Mouse (Mus musculus) adrenal gland, adult (tissue): ENCODE data around the gene Tead3.
A peak's percentile ranks its signal among the peaks of the same experiment; 100 is the strongest.
"Not testable (repeated sequence)": the region's sequence is repeated elsewhere in the genome, so short reads cannot be mapped to it uniquely, and the experiment has no call there.

Experiments
- DNase-seq, 2 experiments: peaks; one replicate each; pipeline ENCODE4 v3.0.0; 2022 to 2023; ENCODE audit warnings: low spot score in 1 of 2; ENCODE audit not compliant: inconsistent age in 2 of 2

Tead3 gene

DNA sequence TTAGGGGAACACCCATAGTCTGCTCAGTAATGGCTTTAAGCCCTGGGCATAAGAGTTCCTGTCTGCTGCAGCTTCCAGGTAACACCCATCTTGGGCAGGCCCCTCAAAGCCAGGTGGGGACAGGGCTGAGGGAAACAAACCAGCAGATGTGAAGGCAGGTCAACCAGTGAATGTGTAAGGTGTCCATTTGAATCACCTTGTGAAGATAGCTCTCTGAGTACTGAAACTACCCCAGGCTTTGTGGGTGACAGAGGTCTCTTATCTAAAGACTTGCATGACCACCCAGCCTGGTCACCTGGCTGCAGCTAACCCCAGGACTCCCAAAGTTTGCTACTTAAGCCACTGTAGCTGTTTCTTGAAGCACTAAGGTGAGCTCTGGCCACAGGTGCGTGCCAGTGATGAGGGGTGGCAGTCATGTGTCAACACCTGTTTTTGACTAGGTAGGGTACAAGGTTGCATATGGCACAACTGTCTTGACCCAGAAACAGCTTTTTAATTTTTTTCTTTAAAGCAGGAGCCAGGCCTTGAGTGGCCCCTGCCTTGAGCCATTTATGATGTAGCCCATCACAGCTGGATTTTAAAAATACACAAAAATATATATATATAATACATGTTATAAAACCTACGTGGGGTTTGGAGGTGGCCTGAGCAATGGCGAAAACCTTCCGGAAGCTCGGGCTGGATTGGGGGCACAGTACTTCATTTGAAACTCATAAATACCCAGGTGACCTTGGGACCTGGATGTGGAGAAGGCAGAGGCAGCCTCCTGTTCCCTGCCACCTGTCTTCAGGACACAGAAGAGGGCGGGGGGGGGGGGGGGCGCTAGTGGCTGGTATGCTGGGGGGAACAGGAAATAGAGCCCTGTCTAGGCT lies 19.1 kb downstream of the Tead3 start:
- DNase-seq: no peak

DNA sequence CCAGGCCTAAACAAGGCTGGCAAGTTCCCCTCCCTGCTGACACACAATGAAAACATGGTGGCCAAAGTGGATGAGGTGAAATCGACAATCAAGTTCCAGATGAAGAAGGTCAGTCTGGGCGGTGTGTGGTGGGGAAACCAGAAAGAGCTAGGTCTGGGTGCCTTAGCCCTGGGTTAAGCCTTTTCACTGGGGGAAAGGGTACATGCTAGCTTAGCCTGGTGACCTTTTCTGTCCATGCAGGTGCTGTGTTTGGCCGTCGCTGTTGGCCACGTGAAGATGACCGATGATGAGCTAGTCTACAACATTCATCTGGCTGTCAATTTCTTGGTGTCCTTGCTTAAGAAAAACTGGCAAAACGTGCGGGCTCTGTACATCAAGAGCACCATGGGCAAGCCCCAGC lies 20.0 kb downstream of the Tead3 start:
- not testable (repeated sequence) for DNase-seq

- DNase-seq: no peak
These were observed 20.4 kb downstream of the Tead3 start for GRCm38 (mm10) chr17:28330232-28330546.

DNA sequence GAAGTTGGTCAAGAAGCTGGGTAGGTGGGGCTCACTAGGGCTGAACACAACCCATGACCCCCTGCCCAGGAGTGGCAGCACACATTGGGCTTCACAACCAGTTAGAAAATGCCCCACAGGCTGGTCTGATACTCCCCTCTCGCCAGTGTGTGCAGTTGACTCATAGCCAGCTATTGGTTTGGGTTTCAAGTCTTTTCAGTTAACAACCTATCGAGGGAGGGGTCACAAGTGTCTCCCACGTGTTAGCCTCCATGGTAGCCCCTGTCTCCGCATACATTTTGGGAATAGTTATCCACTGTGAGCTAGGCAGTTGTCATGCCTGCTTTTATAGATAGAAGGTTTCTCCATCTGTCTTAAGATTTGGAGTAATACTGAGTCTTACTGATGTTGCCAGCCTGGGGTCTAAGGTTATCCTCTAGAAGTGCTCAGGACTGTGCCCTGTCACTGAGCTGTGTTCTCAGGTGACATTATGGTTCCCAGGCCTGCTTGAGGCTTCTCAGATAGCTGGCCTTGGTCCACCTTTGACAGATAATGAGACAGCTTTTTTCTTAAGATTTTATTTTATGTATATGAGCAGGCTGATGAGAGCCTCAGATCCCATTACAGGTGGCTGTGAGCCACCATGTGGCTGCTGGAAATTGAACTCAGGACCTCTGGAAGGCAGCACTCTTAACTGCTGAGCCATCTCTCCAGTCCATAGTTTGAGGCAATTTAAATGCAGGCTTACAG lies 20.9 kb downstream of the Tead3 start:
- DNase-seq: no peak

- DNase-seq: no peak
These were observed 21.7 kb downstream of the Tead3 start for GRCm38 (mm10) chr17:28328946-28329345.

DNA sequence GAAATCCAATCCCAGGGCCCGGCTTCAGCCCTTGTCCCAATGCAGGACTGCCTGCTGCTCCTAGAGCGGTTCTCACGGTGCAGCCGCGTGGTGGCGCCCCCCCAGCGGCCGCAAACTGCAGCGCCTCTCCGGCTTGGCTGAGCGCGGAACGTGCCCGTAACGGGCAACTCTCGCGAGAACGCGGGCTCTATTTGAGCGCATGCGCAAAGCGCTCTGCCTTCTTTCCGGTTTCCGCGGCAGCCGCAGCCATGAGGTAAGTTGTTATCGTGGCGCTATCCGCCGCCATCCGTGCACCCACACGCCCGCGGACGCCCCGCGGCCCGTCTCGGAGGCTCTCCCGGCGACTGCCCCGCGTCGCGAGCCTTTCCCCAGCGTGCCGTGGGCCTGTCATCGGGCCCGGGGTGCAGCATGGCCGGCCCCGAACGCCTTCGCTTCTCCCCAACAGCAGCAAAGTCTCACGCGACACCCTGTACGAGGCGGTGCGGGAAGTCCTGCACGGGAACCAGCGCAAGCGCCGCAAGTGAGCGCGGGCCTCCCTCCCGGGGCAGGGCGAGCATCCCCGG lies 22.2 kb downstream of the Tead3 start, which contains the start of gene Rpl10a:
Gene Rpl10a, plus strand, starts transcription at position 106 of the 563 bp plus-strand sequence.
- peak; percentile 97 to 99 for DNase-seq

DNA sequence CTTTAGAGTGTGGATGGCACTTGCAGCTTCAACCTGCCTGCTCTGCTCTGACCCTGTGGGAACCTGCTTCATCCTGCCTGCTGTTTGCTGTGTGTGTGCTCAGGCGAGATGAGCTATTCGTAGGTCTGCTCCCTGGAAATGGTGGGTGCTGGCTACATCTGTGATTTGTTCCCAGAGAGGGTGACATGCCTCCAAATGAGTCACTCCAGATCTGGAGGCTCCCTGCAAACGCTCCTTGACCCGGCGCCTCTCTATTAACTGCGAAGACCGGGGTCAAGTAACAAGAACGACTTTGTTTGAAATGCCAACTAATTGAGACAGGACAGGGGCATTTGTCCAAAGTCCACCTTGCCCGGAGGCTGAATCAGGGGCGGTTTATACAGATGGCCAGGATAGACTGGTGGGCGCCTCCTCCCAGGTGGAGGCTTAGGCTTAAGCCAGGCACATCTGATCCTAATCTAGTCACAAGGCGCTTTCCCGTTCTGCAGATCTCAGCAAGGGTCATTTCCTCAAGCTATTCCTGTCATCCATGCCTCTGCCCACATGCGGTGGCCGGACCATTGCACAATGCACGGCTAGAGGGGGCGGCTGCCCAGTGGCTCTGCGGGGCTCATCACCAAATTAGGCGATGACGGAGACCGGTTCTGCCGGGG lies 22.8 kb downstream of the Tead3 start:
- DNase-seq: peak; percentile 75 to 91

DNA sequence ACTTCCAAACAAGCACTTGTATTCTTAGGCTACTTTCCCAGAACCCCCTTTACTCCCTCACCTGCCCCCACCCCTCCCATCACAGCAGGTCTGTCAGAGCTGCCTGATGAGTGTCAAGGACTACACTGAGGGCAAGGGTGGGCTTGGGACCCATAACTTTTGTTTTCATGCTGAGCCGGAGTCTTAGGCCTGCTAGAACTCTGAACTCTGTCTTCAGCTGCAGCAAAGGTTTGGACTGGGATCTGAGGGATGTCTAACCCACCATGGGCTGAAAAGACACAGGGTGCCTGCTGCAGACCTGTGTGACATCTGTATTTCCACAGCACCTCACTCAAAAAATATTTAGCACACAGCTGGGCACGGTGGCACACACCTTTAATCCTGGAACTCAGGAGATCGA lies 23.7 kb downstream of the Tead3 start:
- DNase-seq: no peak

DNA sequence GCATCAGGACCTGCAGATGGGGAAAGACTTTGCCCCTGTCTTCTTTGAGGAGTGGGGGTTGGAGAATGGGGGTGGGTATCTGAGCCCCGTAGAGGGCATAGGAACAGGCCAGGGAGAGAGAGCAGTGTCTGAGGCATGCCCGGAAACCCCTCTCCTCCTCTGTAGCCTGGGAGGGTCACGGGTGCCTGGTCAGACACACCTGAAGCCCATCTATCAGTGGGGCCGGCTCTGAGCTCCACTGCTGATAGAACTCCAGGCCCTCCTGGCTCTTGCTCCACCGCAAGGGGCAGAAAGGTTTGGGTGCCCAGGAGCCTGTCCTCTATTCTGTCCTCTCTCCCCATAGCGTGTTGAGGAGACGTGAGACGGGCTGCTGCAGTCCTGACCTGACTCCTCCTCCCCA lies 24.9 kb downstream of the Tead3 start:
- no peak for DNase-seq

DNA sequence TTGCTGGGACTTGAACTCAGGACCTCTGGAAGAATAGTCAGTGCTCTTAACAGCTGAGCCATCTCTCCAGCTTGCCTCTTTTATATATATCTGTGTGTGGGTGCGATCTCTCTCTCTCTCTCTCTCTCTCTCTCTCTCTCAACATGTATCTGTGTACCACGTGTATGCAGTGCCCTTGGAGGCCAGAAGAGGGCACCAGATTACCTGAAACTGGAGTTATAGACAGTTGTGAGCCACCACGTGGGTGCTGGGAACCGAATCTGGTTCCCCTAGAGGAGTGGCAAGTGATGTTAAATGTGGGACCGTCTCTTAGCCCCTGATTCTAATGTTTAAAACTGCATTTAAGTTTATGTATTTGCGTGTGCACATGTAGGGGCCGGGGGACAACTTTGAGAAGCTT lies 26.2 kb downstream of the Tead3 start:
- not testable (repeated sequence) for DNase-seq

GRCm38 (mm10) chr17:28323786-28324185 lies 26.8 kb downstream of the Tead3 start:
- DNase-seq: peak; percentile 59 to 67

- no peak for DNase-seq
These were observed 28.9 kb downstream of the Tead3 start for GRCm38 (mm10) chr17:28321700-28322099.

GRCm38 (mm10) chr17:28317725-28318124 lies 32.9 kb downstream of the Tead3 start:
- DNase-seq: no peak

DNA sequence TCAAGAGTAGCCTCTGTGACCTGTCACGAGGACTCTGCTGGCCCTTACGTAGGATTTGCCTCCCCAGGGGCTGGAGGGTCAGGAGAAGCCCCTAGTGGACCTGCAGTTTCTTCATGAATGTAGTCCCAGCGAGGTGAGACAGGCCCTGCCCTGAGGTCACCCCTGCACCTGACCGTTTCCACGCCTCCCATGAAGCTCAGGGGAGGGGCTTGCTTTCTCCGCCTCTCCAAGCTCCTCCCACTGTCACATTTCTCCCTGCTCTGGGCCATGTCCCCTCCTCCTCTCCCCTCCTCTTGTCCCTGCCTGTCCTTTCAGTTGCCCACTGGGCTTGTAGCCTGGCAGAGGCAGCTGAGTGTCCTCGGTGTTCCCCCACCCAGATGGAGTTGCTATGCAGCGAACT lies 33.5 kb downstream of the Tead3 start:
- DNase-seq: no peak

GRCm38 (mm10) chr17:28316476-28316875 lies 34.1 kb downstream of the Tead3 start:
- DNase-seq: no peak

DNA sequence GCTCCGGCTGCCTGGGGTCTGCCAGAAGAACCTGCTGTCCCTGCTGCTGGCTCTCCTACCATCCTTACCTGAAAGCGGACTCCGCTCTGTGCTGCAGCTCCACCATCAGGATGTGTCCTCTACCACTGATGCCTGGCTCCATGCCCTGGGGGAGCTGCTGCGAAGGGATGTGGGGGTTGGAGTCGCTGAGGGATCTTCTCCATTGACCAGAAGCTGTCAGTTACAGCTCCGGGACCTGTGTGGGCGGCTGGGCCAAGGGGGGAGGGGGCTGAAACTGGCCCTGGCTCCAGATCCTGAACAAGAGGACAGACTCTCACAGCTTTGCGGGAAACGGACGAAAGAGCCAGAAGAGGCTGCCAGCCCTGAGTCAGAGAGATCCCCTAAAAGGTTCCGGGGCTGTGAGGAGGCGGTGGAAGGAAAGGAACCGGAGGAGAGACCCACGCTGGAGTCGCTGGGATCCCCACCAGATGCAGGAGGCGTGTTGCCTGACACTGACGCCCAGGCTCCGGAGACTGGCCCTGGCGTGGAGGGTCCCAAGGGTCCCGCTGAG lies 34.9 kb downstream of the Tead3 start:
- no peak for DNase-seq

- DNase-seq: no peak
These were observed 36.8 kb downstream of the Tead3 start for GRCm38 (mm10) chr17:28313880-28314225.

- peak; percentile 96 to 98 for DNase-seq
These were observed 37.3 kb downstream of the Tead3 start, which contains the start of gene Fance for GRCm38 (mm10) chr17:28313212-28313879. Fance (plus strand) TSS chr17:28313519.

DNA sequence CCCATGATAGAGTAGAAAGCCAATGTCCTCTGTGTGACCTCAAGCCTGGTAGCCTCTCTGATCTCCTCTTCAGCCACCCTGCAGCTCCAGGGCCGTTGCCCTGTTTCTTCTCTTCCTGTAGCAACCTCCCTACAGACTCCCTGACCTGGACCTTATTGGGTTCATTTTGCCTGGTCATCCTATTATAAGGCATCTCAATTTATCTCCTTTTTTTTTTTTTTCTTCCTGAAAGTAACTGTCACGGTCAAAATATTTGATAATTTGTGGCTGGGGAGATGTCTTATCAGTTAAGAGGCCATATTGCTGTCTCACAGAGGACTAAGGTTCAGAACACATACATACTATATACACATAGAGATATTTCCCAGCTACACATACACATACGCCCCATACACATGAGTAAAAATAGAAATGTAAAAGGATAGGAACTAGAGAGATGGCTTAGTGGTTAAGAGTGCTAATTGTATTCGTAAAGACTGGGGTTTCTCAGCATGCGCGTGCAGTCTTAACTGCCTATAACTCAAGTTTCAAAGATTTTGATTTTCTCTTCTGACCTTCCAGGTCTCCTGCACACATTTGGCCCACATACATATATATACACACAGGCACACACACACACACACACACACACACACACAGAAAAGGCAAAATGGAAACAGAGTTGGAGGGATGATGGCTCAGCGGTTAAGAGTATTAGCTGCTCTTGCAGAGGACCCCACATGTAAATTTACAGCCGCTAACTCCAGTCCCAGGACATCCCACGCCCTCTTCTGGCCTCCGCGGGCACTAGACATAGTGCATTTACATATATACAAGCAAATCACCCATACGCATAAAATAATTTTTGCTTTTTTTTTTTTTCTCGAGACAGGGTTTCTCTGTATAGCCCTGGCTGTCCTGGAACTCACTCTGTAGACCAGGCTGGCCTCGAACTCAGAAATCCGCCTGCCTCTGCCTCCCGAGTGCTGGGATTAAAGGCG lies 38.1 kb downstream of the Tead3 start:
- peak; percentile 53 to 68 for DNase-seq
